Comparison of ENCODE assay signal across 19 mouse cellular contexts in genomic region chr11:99472405-99472804, GRCm38 (mm10). TPM values are rescaled to one million over a fixed set of nuclear protein-coding genes. Genes with fewer than 3 reads are reported as not detected.
"Had no signal": no experiment of that assay in that cellular context is flagged by ENCODE, and none has a peak within 500 bp of the region (broad histone marks: within the 10 kb centered on the region; RNA-seq: fewer than 3 reads in every experiment).

No protein-coding gene starts in this region.

- H3K36me3 ChIP-seq: limb, embryonic 15.5 days; liver, embryonic 12.5 days; midbrain, embryonic 12.5 days; neural tube, embryonic 15.5 days had no signal

- H3K27ac ChIP-seq: kidney, postnatal 0 days; limb, embryonic 15.5 days; liver, embryonic 12.5 days; macrophage; midbrain, embryonic 12.5 days; neural tube, embryonic 15.5 days; stomach, postnatal 0 days had no signal

- ATAC-seq: liver, embryonic 12.5 days; midbrain, embryonic 16.5 days had no signal

- H3K9me3 ChIP-seq: limb, embryonic 15.5 days; liver, embryonic 12.5 days; megakaryocyte, embryonic 14.5 days; midbrain, embryonic 12.5 days; neural tube, embryonic 15.5 days had no signal

- DNase-seq: kidney, adult 9 months; kidney, postnatal 36 days; layer of hippocampus, adult 9-11 months; layer of hippocampus, postnatal 36 days; right cerebral cortex, adult 18-20 months; right cerebral cortex, postnatal 25 days; thymus, postnatal 4 days had no signal

- H3K9ac ChIP-seq: limb, embryonic 15.5 days; liver, embryonic 12.5 days; midbrain, embryonic 12.5 days; neural tube, embryonic 15.5 days had no signal

- H3K4me2 ChIP-seq: limb, embryonic 15.5 days; liver, embryonic 12.5 days; midbrain, embryonic 12.5 days; neural tube, embryonic 15.5 days had no signal

- H3K27me3 ChIP-seq: limb, embryonic 15.5 days; liver, embryonic 12.5 days; midbrain, embryonic 12.5 days; neural tube, embryonic 15.5 days had no signal

- H3K4me3 ChIP-seq: limb, embryonic 15.5 days; liver, embryonic 12.5 days; megakaryocyte, embryonic 14.5 days; midbrain, embryonic 12.5 days; neural tube, embryonic 15.5 days had no signal

- H3K4me1 ChIP-seq: limb, embryonic 15.5 days; liver, embryonic 12.5 days; megakaryocyte, embryonic 14.5 days; midbrain, embryonic 12.5 days; neural tube, embryonic 15.5 days had no signal

RNA-seq across cellular contexts. Expression of gene Krt23, which starts 20.5 kb away (rescaled TPM):
- polyA plus RNA-seq: macrophage; midbrain, embryonic 12.5 days; neural tube, embryonic 11.5 days had no signal

RNA-seq across cellular contexts. Expression of gene Krt20, which starts 34.5 kb away (rescaled TPM):
- polyA plus RNA-seq: macrophage had no signal

RNA-seq across cellular contexts. Expression of gene Krt39, which starts 48.7 kb away (rescaled TPM):
- polyA plus RNA-seq: liver, embryonic 12.5 days; liver, embryonic 16.5 days; macrophage; midbrain, embryonic 12.5 days; midbrain, embryonic 16.5 days; neural tube, embryonic 11.5 days; neural tube, embryonic 15.5 days had no signal

RNA-seq across cellular contexts. Expression of gene Krt12, which starts 50.3 kb away (rescaled TPM):
- polyA plus RNA-seq: kidney, postnatal 0 days; limb, embryonic 11.5 days; macrophage; midbrain, embryonic 12.5 days; neural tube, embryonic 11.5 days had no signal
